Mouse (Mus musculus) thymus, adult 2 months (tissue): Measurements from ENCODE around the gene Clstn1.

Source experiments
- CTCF ChIP-seq: fragments of 200-500 bp; IDR thresholded peaks from 2 replicates; pipeline ENCODE4 v1.5.1; 2012; ENCODE audit warnings: mild to moderate bottlenecking, control low read depth, low read length, moderate library complexity, borderline replicate concordance; ENCODE audit not compliant: control insufficient read depth, poor library complexity, insufficient read depth; ENCODE audit errors: extremely low read depth
- POLR2A ChIP-seq: fragments of 200-500 bp; IDR thresholded peaks from 2 replicates; pipeline ENCODE4 v1.6.1; 2012; ENCODE audit warnings: mild to moderate bottlenecking, low read length, control low read depth, moderate library complexity; ENCODE audit not compliant: control insufficient read depth, poor library complexity, insufficient read depth; ENCODE audit errors: extremely low read depth

- TF ChIP-seq POLR2A (no peak), CTCF (no peak)
Measured at GRCm38 (mm10) chr4:149561986-149562904, 24.0 kb upstream of the Clstn1 start.
